Mouse (Mus musculus) lung, postnatal 0 days (tissue): ENCODE measurements around the gene Cyp26a1.

ENCODE experiments used
- CTCF ChIP-seq: IDR thresholded peaks from 2 replicates; pipeline ENCODE4 v1.5.1; 2016; ENCODE audit warnings: antibody characterized with exemption, mild to moderate bottlenecking
- EP300 ChIP-seq: IDR thresholded peaks from 2 replicates; pipeline ENCODE4 v1.6.1; 2016; ENCODE audit warnings: antibody characterized with exemption, mild to moderate bottlenecking, control low read depth

GRCm38 (mm10) chr19:37695762-37696602, 1.6 kb upstream of the Cyp26a1 start:
- no peak for TF ChIP-seq CTCF
- no peak for TF ChIP-seq EP300
